Mouse (Mus musculus) forebrain, postnatal 0 days (tissue): ENCODE measurements around the gene Sec24a. TPM values are rescaled to one million over a fixed set of nuclear protein-coding genes. Genes with fewer than 3 reads are reported as not detected.
A peak's percentile ranks its signal among the peaks of the same experiment; 100 is the strongest.

Source experiments
- ATAC-seq: fragments of 200-750 bp; cut with Nextera tagmentation; 2 replicates; pipeline ENCODE4 v1.8.0; 2017; ENCODE audit warnings: mild to moderate bottlenecking, moderate library complexity
- DNase-seq: peaks from one replicate; pipeline ENCODE4 v3.0.0-alpha.2; 2015
- H3K27ac ChIP-seq: fragments of 300-500 bp; sonication (generic); 2 replicates; pipeline ENCODE4 v1.5.1; 2014; ENCODE audit warnings: low read depth, mild to moderate bottlenecking, antibody characterized with exemption, low read length, moderate library complexity, mixed read lengths
- H3K27me3 ChIP-seq: fragments of 300-500 bp; sonication (generic); 2 replicates; pipeline ENCODE4 v1.6.1; 2014; ENCODE audit warnings: mild to moderate bottlenecking, low read length, mixed read lengths; ENCODE audit not compliant: insufficient read depth
- H3K36me3 ChIP-seq: fragments of 300-500 bp; sonication (generic); 2 replicates; pipeline ENCODE4 v1.6.1; 2014; ENCODE audit warnings: mild to moderate bottlenecking, moderate library complexity; ENCODE audit not compliant: insufficient read depth
- H3K4me1 ChIP-seq: fragments of 300-500 bp; sonication (generic); 2 replicates; pipeline ENCODE4 v1.6.1; 2014; ENCODE audit warnings: antibody characterized with exemption; ENCODE audit not compliant: insufficient read depth
- H3K4me2 ChIP-seq: fragments of 300-500 bp; sonication (generic); 2 replicates; pipeline ENCODE4 v1.6.1; 2014; ENCODE audit warnings: low read depth, mild to moderate bottlenecking, moderate library complexity
- H3K4me3 ChIP-seq: fragments of 300-500 bp; sonication (generic); 2 replicates; pipeline ENCODE4 v1.5.1; 2014; ENCODE audit warnings: low read depth, low read length, mixed read lengths
- H3K9ac ChIP-seq: fragments of 300-500 bp; sonication (generic); 2 replicates; pipeline ENCODE4 v1.6.1; 2014; ENCODE audit warnings: mild to moderate bottlenecking
- H3K9me3 ChIP-seq: fragments of 300-500 bp; sonication (generic); 2 replicates; pipeline ENCODE4 v1.6.1; 2016; ENCODE audit warnings: low read length
- CTCF ChIP-seq: sonication (generic); IDR thresholded peaks from 2 replicates; pipeline ENCODE4 v1.5.1; 2016; ENCODE audit warnings: antibody characterized with exemption, control low read depth, low read depth
- WGBS: fragments of 180-500 bp; shearing (Covaris S2); extraction: QIAGEN DNeasy Blood & Tissue Kit; methylation state at CpG from one replicate; pipeline ENCODE4 v1.1.7; 2014; 5-methylcytosine and 5-hydroxymethylcytosine counted together
- polyA plus RNA-seq: library from polyadenylated mRNA; unstranded; fragments of >200 nt; fragmentation: Nextera tagmentation; extraction: Ambion mirVana; gene quantifications from 2 replicates; pipeline ENCODE4 v1.2.1, GENCODE M21; 2015
- total RNA-seq: library from RNA; depleted of rRNA; stranded (reverse); fragments of >200 nt; gene quantifications from 2 replicates; pipeline ENCODE4 v1.2.3, GENCODE M21; 2014

Gene Sec24a
- total and polyA plus RNA-seq, 2 experiments from 2014 or later = 9.3 to 12.6 TPM

DNA sequence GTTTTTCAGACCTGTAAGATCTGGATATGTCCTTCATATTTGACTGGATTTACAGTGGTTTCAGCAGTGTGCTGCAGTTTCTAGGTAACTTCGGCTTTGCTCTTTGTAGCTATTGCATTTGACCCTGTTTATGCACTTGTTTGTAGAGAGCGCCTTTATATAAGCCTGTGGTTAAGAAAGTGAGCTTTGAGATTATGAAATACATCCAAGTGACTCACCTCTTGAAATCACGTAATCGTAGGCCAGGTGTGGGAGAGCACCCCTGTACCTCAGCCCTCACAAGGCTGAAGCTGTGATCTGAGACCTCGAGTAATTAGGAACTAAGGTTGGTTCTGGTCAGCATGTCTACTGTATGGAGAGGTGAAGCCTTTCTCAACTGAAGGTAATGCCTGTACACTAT, 14.0 kb upstream of the Sec24a start:
- TF ChIP-seq CTCF = no peak
- Histone ChIP-seq H3K27me3 (no peaks in the 10 kb centered on the region), H3K9me3 (no peaks in the 10 kb centered on the region), H3K4me3 (no peak overlapping the region), H3K4me2 (no peak overlapping the region), H3K9ac (no peak overlapping the region), H3K27ac (no peak overlapping the region), H3K36me3 (peaks cover 24% of the 10 kb centered on the region), H3K4me1 (no peaks in the 10 kb centered on the region)
- DNase-seq (no peak), ATAC-seq (no peak)
- 93% methylated on average over 5 of the region's 5 CpGs for WGBS

DNA sequence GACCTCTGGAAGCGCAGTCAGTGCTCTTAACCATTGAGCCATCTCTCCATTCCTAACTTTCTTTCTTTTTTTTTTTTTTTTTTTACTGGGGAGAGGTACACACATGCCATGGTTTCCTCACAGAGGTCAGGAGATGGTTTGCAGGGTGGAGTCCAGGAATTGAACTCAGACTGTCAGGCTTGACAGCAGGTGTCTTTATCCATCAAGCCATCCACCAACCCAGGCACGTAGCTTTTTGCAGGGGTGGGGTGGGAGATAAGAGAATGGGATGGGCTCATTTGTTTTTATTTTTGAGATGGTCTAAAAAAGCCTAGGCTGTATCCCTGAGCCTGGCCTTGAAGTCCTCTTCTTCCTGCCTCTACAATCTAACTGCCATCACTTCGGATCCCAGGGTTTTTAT, 12.1 kb upstream of the Sec24a start:
- no peak for ATAC-seq
- H3K4me3 ChIP-seq = no peak overlapping the region
- H3K27me3 ChIP-seq = no peaks in the 10 kb centered on the region
- H3K27ac ChIP-seq = no peak overlapping the region
- H3K9me3 ChIP-seq = no peaks in the 10 kb centered on the region
- TF ChIP-seq CTCF = no peak
- no peak for DNase-seq
- no peak overlapping the region for H3K9ac ChIP-seq
- H3K36me3 ChIP-seq = peaks cover 8% of the 10 kb centered on the region
- H3K4me1 ChIP-seq = no peaks in the 10 kb centered on the region
- 93% methylated on average over 3 of the region's 3 CpGs for WGBS
- no peak overlapping the region for H3K4me2 ChIP-seq

DNA sequence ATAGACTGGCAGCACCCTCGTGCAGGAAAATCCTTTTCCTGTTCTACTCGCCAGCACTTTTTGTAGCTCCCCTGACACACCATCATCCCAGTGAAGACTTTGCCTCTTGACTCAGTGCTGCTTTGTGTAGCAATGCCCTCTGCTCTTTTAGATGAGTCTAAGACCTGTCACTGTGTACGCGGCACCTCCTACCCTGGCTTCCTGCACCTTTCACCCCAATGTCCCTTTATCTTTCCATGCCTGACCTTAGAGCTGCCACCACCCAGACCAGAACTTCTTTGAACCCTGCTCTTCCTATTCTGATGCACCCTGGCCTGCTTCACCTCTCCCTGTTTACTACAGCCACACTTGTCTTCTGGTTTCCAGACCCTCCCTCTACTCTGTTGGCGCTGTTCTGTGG, 4.9 kb upstream of the Sec24a start:
- DNase-seq = no peak
- Histone ChIP-seq H3K4me1 (0 out of 2 replicates have a peak, but pooled peaks cover 6% of the 10 kb centered on the region), H3K9ac (no peak overlapping the region), H3K27me3 (no peaks in the 10 kb centered on the region), H3K27ac (no peak overlapping the region), H3K4me2 (no peak overlapping the region), H3K4me3 (no peak overlapping the region), H3K36me3 (no peaks in the 10 kb centered on the region), H3K9me3 (no peaks in the 10 kb centered on the region)
- WGBS = 84% methylated on average over 5 of the region's 5 CpGs
- no peak for TF ChIP-seq CTCF
- ATAC-seq = no peak

GRCm38 (mm10) chr11:51767579-51768220, 4.3 kb upstream of the Sec24a start:
- Histone ChIP-seq H3K27me3 (no peaks in the 10 kb centered on the region), H3K9me3 (no peaks in the 10 kb centered on the region), H3K27ac (no peak overlapping the region), H3K4me2 (no peak overlapping the region), H3K36me3 (no peaks in the 10 kb centered on the region), H3K9ac (no peak overlapping the region), H3K4me3 (no peak overlapping the region), H3K4me1 (peaks cover 11% of the 10 kb centered on the region; the same call in 1 of the 2 replicates)
- no peak for TF ChIP-seq CTCF
- WGBS = 88% methylated on average over 8 of the region's 8 CpGs
- DNase-seq = no peak
- no peak for ATAC-seq

- Histone ChIP-seq H3K27ac (no peak overlapping the region), H3K4me2 (peak overlapping the region; percentile 89), H3K9me3 (no peaks in the 10 kb centered on the region), H3K4me1 (peaks cover 11% of the 10 kb centered on the region; the same call in 1 of the 2 replicates), H3K36me3 (no peaks in the 10 kb centered on the region), H3K27me3 (no peaks in the 10 kb centered on the region), H3K9ac (no peak overlapping the region), H3K4me3 (no peak overlapping the region)
- ATAC-seq = no peak
- DNase-seq = no peak
- no peak for TF ChIP-seq CTCF
- 81% methylated on average over 4 of the region's 4 CpGs for WGBS
Measured at GRCm38 (mm10) chr11:51764816-51765215, 1.4 kb upstream of the Sec24a start.

DNA sequence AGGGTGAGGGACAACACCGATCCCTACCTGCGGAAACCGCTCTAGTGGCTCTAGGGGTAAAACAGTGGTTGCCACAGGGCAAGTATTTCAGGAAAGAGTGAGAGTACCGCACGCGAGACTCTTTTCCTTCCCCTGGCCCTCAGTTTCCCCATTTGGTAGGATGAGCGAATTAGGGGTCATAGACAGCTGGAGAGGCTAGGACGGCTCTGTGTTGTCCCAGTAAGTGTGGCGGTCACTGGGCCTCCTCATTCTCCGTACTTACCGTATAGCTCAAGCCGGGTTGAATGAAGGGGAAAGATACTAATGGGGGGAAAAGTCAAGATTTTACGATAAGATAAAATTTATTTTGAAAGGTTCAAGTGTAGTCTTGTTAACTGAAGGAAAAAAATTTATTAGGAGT, 521 bp upstream of the Sec24a start:
- Histone ChIP-seq H3K9ac (peak overlapping the region; percentile 84), H3K27me3 (no peaks in the 10 kb centered on the region), H3K36me3 (no peaks in the 10 kb centered on the region), H3K27ac (no peak overlapping the region), H3K4me1 (peaks cover 11% of the 10 kb centered on the region; the same call in 1 of the 2 replicates), H3K4me2 (peak overlapping the region; percentile 89), H3K9me3 (no peaks in the 10 kb centered on the region), H3K4me3 (peak overlapping the region; percentile 95)
- ATAC-seq (no peak; the same call in none of the 2 replicates), DNase-seq (no peak)
- TF ChIP-seq CTCF = no peak
- 6% methylated on average over 13 of the region's 13 CpGs for WGBS

- no peaks in the 10 kb centered on the region for H3K9me3 ChIP-seq
- no peak overlapping the region for H3K27ac ChIP-seq
- no peak overlapping the region for H3K4me3 ChIP-seq
- peaks cover 11% of the 10 kb centered on the region; the same call in 1 of the 2 replicates for H3K4me1 ChIP-seq
- H3K36me3 ChIP-seq = no peaks in the 10 kb centered on the region
- H3K27me3 ChIP-seq = no peaks in the 10 kb centered on the region
- no peak for TF ChIP-seq CTCF
- no peak overlapping the region for H3K4me2 ChIP-seq
- no peak overlapping the region for H3K9ac ChIP-seq
- ATAC-seq (no peak), DNase-seq (no peak)
- 73% methylated on average over 5 of the region's 5 CpGs for WGBS
Measured at GRCm38 (mm10) chr11:51761241-51761640, 2.2 kb downstream of the Sec24a start.
